Mouse (Mus musculus) hindbrain, embryonic 11.5 days (tissue): ENCODE measurements around the gene Pin1. TPM values are rescaled to one million over a fixed set of nuclear protein-coding genes. Genes with fewer than 3 reads are reported as not detected.

Experiments used
- ATAC-seq: fragments of 200-750 bp; cut with Nextera tagmentation; 2 replicates; pipeline ENCODE4 v1.8.0; 2017; ENCODE audit warnings: mild to moderate bottlenecking, moderate TSS enrichment, moderate library complexity; ENCODE audit not compliant: low FRiP score
- DNase-seq: peaks from one replicate; pipeline ENCODE4 v3.0.0-alpha.2; 2015; ENCODE audit warnings: low spot score
- H3K27ac ChIP-seq: fragments of 300-500 bp; sonication (generic); 2 replicates; pipeline ENCODE4 v1.5.1; 2014; ENCODE audit warnings: mild to moderate bottlenecking, low read depth, low read length
- H3K27me3 ChIP-seq: fragments of 300-500 bp; sonication (generic); 2 replicates; pipeline ENCODE4 v1.6.1; 2014; ENCODE audit warnings: mild to moderate bottlenecking, low read length, moderate library complexity, mixed read lengths; ENCODE audit not compliant: control insufficient read depth, insufficient read depth
- H3K36me3 ChIP-seq: fragments of 300-500 bp; sonication (generic); 2 replicates; pipeline ENCODE4 v1.6.1; 2014; ENCODE audit warnings: mild to moderate bottlenecking, low read length, moderate library complexity, mixed read lengths; ENCODE audit not compliant: control insufficient read depth, insufficient read depth
- H3K4me1 ChIP-seq: fragments of 300-500 bp; sonication (generic); replicated peaks from 2 replicates; pipeline ENCODE4 v1.6.1; 2014; ENCODE audit warnings: low read length, mixed read lengths; ENCODE audit not compliant: control insufficient read depth, insufficient read depth
- H3K4me2 ChIP-seq: fragments of 300-500 bp; sonication (generic); replicated peaks from 2 replicates; pipeline ENCODE4 v1.6.1; 2014; ENCODE audit warnings: mild to moderate bottlenecking, low read depth, low read length
- H3K4me3 ChIP-seq: fragments of 300-500 bp; sonication (generic); 2 replicates; pipeline ENCODE4 v1.5.1; 2014; ENCODE audit warnings: low read depth, low read length
- H3K9ac ChIP-seq: fragments of 300-500 bp; sonication (generic); 2 replicates; pipeline ENCODE4 v1.6.1; 2014; ENCODE audit warnings: low read depth, low read length
- H3K9me3 ChIP-seq: fragments of 300-500 bp; sonication (generic); 2 replicates; pipeline ENCODE4 v1.6.1; 2016; ENCODE audit warnings: low read length; ENCODE audit not compliant: control insufficient read depth
- WGBS: fragments of 180-500 bp; shearing (Covaris S2); extraction: QIAGEN DNeasy Blood & Tissue Kit; methylation state at CpG from one replicate; pipeline ENCODE4 v1.1.7; 2014; 5-methylcytosine and 5-hydroxymethylcytosine counted together
- polyA plus RNA-seq: library from polyadenylated mRNA; unstranded; fragments of >200 nt; fragmentation: Nextera tagmentation; extraction: Ambion mirVana; gene quantifications from 2 replicates; pipeline ENCODE4 v1.2.1, GENCODE M21; 2014

The Pin1 gene
- polyA plus RNA-seq, 1 experiment from 2014 or later: 65.2 TPM

GRCm38 (mm10) chr9:20644360-20645081, 7.4 kb upstream of the Pin1 start, which contains the start of gene Fbxl12:
Fbxl12 (minus strand) TSS chr9:20644767.
- H3K4me1 ChIP-seq: peaks cover 2% of the 10 kb centered on the region; the same call in 1 of the 2 replicates
- H3K4me2 ChIP-seq: peak within 1 kb of the TSS; percentile 97
- 0 out of 2 replicates have a peak, but pooled peaks have one; percentile 20 for ATAC-seq
- peak within 1 kb of the TSS; percentile 83 for H3K4me3 ChIP-seq
- under 1% methylated on average over 43 of the region's 43 CpGs for WGBS
- peak within 1 kb of the TSS; percentile 92 for H3K27ac ChIP-seq
- H3K9ac ChIP-seq: peak within 1 kb of the TSS; percentile 49
- no peaks in the 10 kb centered on the region for H3K36me3 ChIP-seq
- no peaks in the 10 kb centered on the region for H3K27me3 ChIP-seq
- no peaks in the 10 kb centered on the region for H3K9me3 ChIP-seq
- peak; percentile 85 for DNase-seq

GRCm38 (mm10) chr9:20645121-20645520, 6.8 kb upstream of the Pin1 start:
- H3K4me1 ChIP-seq: peaks cover 2% of the 10 kb centered on the region; the same call in 1 of the 2 replicates
- DNase-seq (no peak), ATAC-seq (no peak)
- no peaks in the 10 kb centered on the region for H3K27me3 ChIP-seq
- peak overlapping the region; percentile 49 for H3K9ac ChIP-seq
- WGBS: 6% methylated on average over 17 of the region's 17 CpGs
- H3K36me3 ChIP-seq: no peaks in the 10 kb centered on the region
- H3K27ac ChIP-seq: no peak overlapping the region
- peak overlapping the region; percentile 83 for H3K4me3 ChIP-seq
- no peaks in the 10 kb centered on the region for H3K9me3 ChIP-seq
- H3K4me2 ChIP-seq: peak overlapping the region; percentile 97

GRCm38 (mm10) chr9:20652260-20652658, 364 bp downstream of the Pin1 start:
- peak; percentile 49; the same call in 1 of the 2 replicates for ATAC-seq
- DNase-seq: no peak
- Histone ChIP-seq H3K27ac (peak overlapping the region; percentile 10; the same call in 1 of the 2 replicates), H3K4me2 (peak overlapping the region; percentile 72), H3K4me3 (peak overlapping the region; percentile 98), H3K9ac (peak overlapping the region; percentile 89), H3K36me3 (0 out of 2 replicates have a peak, but pooled peaks cover under 1% of the 10 kb centered on the region), H3K27me3 (no peaks in the 10 kb centered on the region), H3K4me1 (peaks cover 8% of the 10 kb centered on the region; the same call in 1 of the 2 replicates), H3K9me3 (no peaks in the 10 kb centered on the region)
- WGBS: 0% methylated on average over 25 of the region's 25 CpGs

GRCm38 (mm10) chr9:20653859-20654258, 2.0 kb downstream of the Pin1 start:
- H3K27me3 ChIP-seq: no peaks in the 10 kb centered on the region
- H3K27ac ChIP-seq: no peak overlapping the region
- H3K4me1 ChIP-seq: peaks cover 8% of the 10 kb centered on the region; the same call in 1 of the 2 replicates
- H3K9me3 ChIP-seq: no peaks in the 10 kb centered on the region
- 83% methylated on average over 3 of the region's 3 CpGs for WGBS
- DNase-seq (no peak), ATAC-seq (no peak)
- no peak overlapping the region for H3K4me2 ChIP-seq
- H3K9ac ChIP-seq: no peak overlapping the region
- H3K4me3 ChIP-seq: no peak overlapping the region
- 0 out of 2 replicates have a peak, but pooled peaks cover 3% of the 10 kb centered on the region for H3K36me3 ChIP-seq

- peaks cover 6% of the 10 kb centered on the region; the same call in 1 of the 2 replicates for H3K4me1 ChIP-seq
- H3K9me3 ChIP-seq: no peaks in the 10 kb centered on the region
- no peak for DNase-seq
- WGBS: 89% methylated on average over 3 of the region's 3 CpGs
- H3K36me3 ChIP-seq: peaks cover 11% of the 10 kb centered on the region; the same call in 1 of the 2 replicates
- H3K4me2 ChIP-seq: no peak overlapping the region
- no peak overlapping the region for H3K9ac ChIP-seq
- no peaks in the 10 kb centered on the region for H3K27me3 ChIP-seq
- no peak for ATAC-seq
- no peak overlapping the region for H3K27ac ChIP-seq
- no peak overlapping the region for H3K4me3 ChIP-seq
Observed at GRCm38 (mm10) chr9:20657546-20657945, 5.7 kb downstream of the Pin1 start.

GRCm38 (mm10) chr9:20662325-20662724, 10.4 kb downstream of the Pin1 start:
- H3K27ac ChIP-seq: peak overlapping the region; percentile 80
- WGBS: 59% methylated on average over 3 of the region's 3 CpGs
- H3K9me3 ChIP-seq: no peaks in the 10 kb centered on the region
- H3K9ac ChIP-seq: no peak overlapping the region
- DNase-seq (peak; percentile 84), ATAC-seq (peak; percentile 41)
- no peak overlapping the region for H3K4me2 ChIP-seq
- no peak overlapping the region for H3K4me3 ChIP-seq
- no peaks in the 10 kb centered on the region for H3K27me3 ChIP-seq
- peaks cover 10% of the 10 kb centered on the region; the same call in 1 of the 2 replicates for H3K36me3 ChIP-seq
- H3K4me1 ChIP-seq: peaks cover 19% of the 10 kb centered on the region

- Histone ChIP-seq H3K9ac (0 out of 2 replicates have a peak overlapping the region, but pooled peaks have one; percentile 19), H3K9me3 (no peaks in the 10 kb centered on the region), H3K36me3 (peaks cover 8% of the 10 kb centered on the region; the same call in 1 of the 2 replicates), H3K27me3 (no peaks in the 10 kb centered on the region), H3K4me3 (no peak overlapping the region), H3K4me1 (peaks cover 19% of the 10 kb centered on the region), H3K27ac (peak overlapping the region; percentile 80), H3K4me2 (no peak overlapping the region)
- DNase-seq (peak; percentile 48), ATAC-seq (peak; percentile 74)
- 72% methylated on average over 8 of the region's 8 CpGs for whole genome bisulfite sequencing
Observed at GRCm38 (mm10) chr9:20662874-20663273, 11.0 kb downstream of the Pin1 start.

- 88% methylated on average over 2 of the region's 2 CpGs for WGBS
- H3K9me3 ChIP-seq: no peaks in the 10 kb centered on the region
- H3K36me3 ChIP-seq: peaks cover 8% of the 10 kb centered on the region; the same call in 1 of the 2 replicates
- peaks cover 19% of the 10 kb centered on the region for H3K4me1 ChIP-seq
- no peak overlapping the region for H3K9ac ChIP-seq
- H3K27me3 ChIP-seq: no peaks in the 10 kb centered on the region
- no peak for DNase-seq
- H3K4me2 ChIP-seq: no peak overlapping the region
- peak; percentile 13; the same call in 1 of the 2 replicates for ATAC-seq
- H3K4me3 ChIP-seq: no peak overlapping the region
- peak overlapping the region; percentile 80 for H3K27ac ChIP-seq
Observed at GRCm38 (mm10) chr9:20663956-20664355, 12.1 kb downstream of the Pin1 start.
